In genomic region chr2:31442480-31443160, GRCm38 (mm10) we compare ENCODE assay signal across 8 mouse cellular contexts. TPM values are rescaled to one million over a fixed set of nuclear protein-coding genes. Genes with fewer than 3 reads are reported as not detected.
DNase-seq lines count a peak whose midpoint lies in the region; ATAC-seq and TF ChIP-seq lines count a peak whose summit lies in the region.
"Had no signal": no experiment of that assay in that cellular context is flagged by ENCODE, and none has a peak within 500 bp of the region (broad histone marks: within the 10 kb centered on the region; RNA-seq: fewer than 3 reads in every experiment).

No protein-coding gene starts in this region.

- no peak overlapping the region for H3K27ac ChIP-seq in lung, embryonic 15.5 days
- H3K27ac ChIP-seq in hindbrain, postnatal 0 days: no peak overlapping the region
- no peak overlapping the region for H3K27ac ChIP-seq in forebrain, embryonic 16.5 days (ENCODE audit: low read length)
- H3K27ac ChIP-seq: liver, embryonic 14.5 days had no signal

- no peaks in the 10 kb centered on the region for H3K27me3 ChIP-seq in lung, embryonic 15.5 days
- no peaks in the 10 kb centered on the region for H3K27me3 ChIP-seq in hindbrain, postnatal 0 days (ENCODE audit: insufficient read depth, low read length)
- no peaks in the 10 kb centered on the region for H3K27me3 ChIP-seq in forebrain, embryonic 16.5 days (replicated peaks; ENCODE audit: control insufficient read depth, insufficient read depth, low read length)

- H3K4me1 ChIP-seq in lung, embryonic 15.5 days: no peaks in the 10 kb centered on the region
- no peaks in the 10 kb centered on the region for H3K4me1 ChIP-seq in hindbrain, postnatal 0 days (ENCODE audit: insufficient read depth, low read length)
- no peaks in the 10 kb centered on the region for H3K4me1 ChIP-seq in forebrain, embryonic 16.5 days (replicated peaks; ENCODE audit: control insufficient read depth, insufficient read depth, low read length)

- ATAC-seq in lung, embryonic 15.5 days (ENCODE audit: borderline replicate concordance, extremely low read depth, low FRiP score, low TSS enrichment): peak; percentile 35; the same call in 1 of the 2 replicates
- peak; percentile 81 for ATAC-seq in hindbrain, postnatal 0 days
- ATAC-seq in megakaryocyte progenitor cell, adult 5-6 weeks (replicated peaks; ENCODE audit: poor library complexity): peak; percentile 71
- ATAC-seq in forebrain, embryonic 16.5 days: no peak

- H3K36me3 ChIP-seq in lung, embryonic 15.5 days: no peaks in the 10 kb centered on the region
- no peaks in the 10 kb centered on the region for H3K36me3 ChIP-seq in hindbrain, postnatal 0 days (ENCODE audit: insufficient read depth, low read length)
- H3K36me3 ChIP-seq in forebrain, embryonic 16.5 days (ENCODE audit: control insufficient read depth, insufficient read depth): no peaks in the 10 kb centered on the region

- 60% methylated on average over 11 of the region's 11 CpGs for WGBS in lung, embryonic 15.5 days
- 43% methylated on average over 11 of the region's 11 CpGs for WGBS in hindbrain, postnatal 0 days
- 62% methylated on average over 11 of the region's 11 CpGs for WGBS in forebrain, embryonic 16.5 days

- no peak overlapping the region for H3K4me2 ChIP-seq in lung, embryonic 15.5 days
- H3K4me2 ChIP-seq in hindbrain, postnatal 0 days (ENCODE audit: low read depth, low read length): no peak overlapping the region
- no peak overlapping the region for H3K4me2 ChIP-seq in forebrain, embryonic 16.5 days (ENCODE audit: low read length)

- H3K4me3 ChIP-seq in lung, embryonic 15.5 days: no peak overlapping the region
- no peak overlapping the region for H3K4me3 ChIP-seq in hindbrain, postnatal 0 days (ENCODE audit: low read length)
- H3K4me3 ChIP-seq in forebrain, embryonic 16.5 days (replicated peaks; ENCODE audit: low read length): no peak overlapping the region

- H3K9me3 ChIP-seq in lung, embryonic 15.5 days: no peaks in the 10 kb centered on the region
- no peaks in the 10 kb centered on the region for H3K9me3 ChIP-seq in hindbrain, postnatal 0 days (ENCODE audit: low read length)
- H3K9me3 ChIP-seq in forebrain, embryonic 16.5 days (ENCODE audit: control insufficient read depth, low read length): no peaks in the 10 kb centered on the region

- DNase-seq in lung, postnatal 10 days: no peak
- DNase-seq in c-Kit-positive CD71-negative TER-119-negative erythroid progenitor cells, embryonic 14.5 days (ENCODE audit: low read depth): peak; percentile 30
- peak; percentile 48 for DNase-seq in hindbrain, postnatal 0 days (ENCODE audit: low spot score)
- no peak for DNase-seq in thymus, postnatal 4 days

- no peak for TF ChIP-seq CTCF in hindbrain, postnatal 0 days (IDR thresholded peaks at IDR 0.05; ENCODE audit: low read depth)

- no peak overlapping the region for H3K9ac ChIP-seq in lung, embryonic 15.5 days
- no peak overlapping the region for H3K9ac ChIP-seq in hindbrain, postnatal 0 days (replicated peaks; ENCODE audit: low read length)
- no peak overlapping the region for H3K9ac ChIP-seq in forebrain, embryonic 16.5 days (replicated peaks; ENCODE audit: low read depth, low read length)
- H3K9ac ChIP-seq: liver, embryonic 14.5 days had no signal

RNA-seq across cellular contexts. Expression of gene Ass1, which starts 27.4 kb away (rescaled TPM):
- 30.3 and 37.2 TPM in 2 replicates for polyA plus RNA-seq in lung, embryonic 15.5 days (2015; fragmentation: Nextera tagmentation; extraction: Ambion mirVana)
- total RNA-seq in hindbrain, postnatal 0 days (2014; rRNA removed): 25.3 and 33.3 TPM in 2 replicates
- 28.9 and 29.0 TPM in 2 replicates for polyA plus RNA-seq in hindbrain, postnatal 0 days (2015; fragmentation: Nextera tagmentation; extraction: Ambion mirVana)
- total RNA-seq in megakaryocyte progenitor cell, adult 5-6 weeks (2015): 78.4 and 100 TPM in 2 replicates
- 118 and 127 TPM in 2 replicates for total RNA-seq in megakaryocyte progenitor cell, adult 5-6 weeks (2017)
- polyA plus RNA-seq in forebrain, embryonic 16.5 days (2015; fragmentation: Nextera tagmentation; extraction: Ambion mirVana): 6.0 and 8.0 TPM in 2 replicates

Comparison
In these comparisons a context has a peak if more than half of its experiments do, and no peak if none do; other contexts are left out.
1. DNase-seq: peak in c-Kit-positive CD71-negative TER-119-negative erythroid progenitor cells, embryonic 14.5 days (single experiment) and hindbrain, postnatal 0 days (single experiment); none in lung, postnatal 10 days (single experiment) and thymus, postnatal 4 days (single experiment).